Mouse (Mus musculus) inflammation-experienced regulatory T-cells (primary cell): ENCODE data around the gene Sin3b. TPM values are rescaled to one million over a fixed set of nuclear protein-coding genes. Genes with fewer than 3 reads are reported as not detected.

Source experiments
- polyA plus RNA-seq, 2 experiments: library from polyadenylated mRNA; unstranded; fragments of 100-300 nt; shearing (Covaris generic); gene quantifications; one replicate each; pipeline ENCODE4 v1.2.1; 2017

Sin3b gene
- polyA plus RNA-seq: 100 to 1,000 TPM; 184 to 188 TPM

DNA sequence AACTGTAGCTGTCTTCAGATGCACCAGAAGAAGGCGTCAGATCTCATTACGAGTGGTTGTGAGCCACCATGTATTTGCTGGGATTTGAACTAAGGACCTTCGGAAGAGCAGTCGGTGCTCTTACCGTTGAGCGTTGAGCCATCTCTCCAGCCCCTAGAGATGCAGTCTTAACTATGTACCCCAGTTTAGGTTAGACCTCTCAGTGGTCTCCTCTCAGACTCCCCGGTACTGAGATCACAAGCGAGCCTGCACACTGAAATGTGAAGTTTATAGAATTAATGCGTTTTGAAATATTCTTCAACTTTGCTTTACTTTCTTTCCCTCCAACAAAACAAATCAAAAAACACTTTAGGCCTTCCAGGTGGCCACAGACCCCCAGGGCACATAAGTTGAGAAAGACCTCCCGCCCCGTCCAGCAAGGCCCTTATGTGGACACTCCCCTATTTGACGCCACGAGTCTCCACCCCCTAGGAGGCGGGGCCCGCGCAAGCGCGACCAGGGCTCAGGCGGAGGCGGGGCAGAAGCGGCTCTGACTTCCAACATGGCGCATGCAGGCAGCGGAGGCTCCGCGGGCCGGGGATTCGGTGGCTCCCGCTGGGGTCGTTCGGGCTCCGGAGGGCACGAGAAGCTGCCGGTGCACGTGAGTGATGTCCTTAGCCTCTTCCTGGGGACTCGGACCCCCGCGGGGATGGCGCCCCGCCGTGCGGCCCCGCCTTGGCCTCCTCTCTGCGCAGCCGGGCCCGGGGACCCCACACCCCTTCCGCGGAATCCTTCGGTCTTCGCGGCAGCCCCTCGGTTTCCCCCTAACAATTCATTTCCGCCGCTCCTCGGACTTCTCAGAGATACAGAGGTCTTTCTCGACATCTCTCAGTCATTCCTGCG, at the start of gene Sin3b:
TSS of gene Sin3b (plus strand) at position 517 of the 882 bp plus-strand sequence.

DNA sequence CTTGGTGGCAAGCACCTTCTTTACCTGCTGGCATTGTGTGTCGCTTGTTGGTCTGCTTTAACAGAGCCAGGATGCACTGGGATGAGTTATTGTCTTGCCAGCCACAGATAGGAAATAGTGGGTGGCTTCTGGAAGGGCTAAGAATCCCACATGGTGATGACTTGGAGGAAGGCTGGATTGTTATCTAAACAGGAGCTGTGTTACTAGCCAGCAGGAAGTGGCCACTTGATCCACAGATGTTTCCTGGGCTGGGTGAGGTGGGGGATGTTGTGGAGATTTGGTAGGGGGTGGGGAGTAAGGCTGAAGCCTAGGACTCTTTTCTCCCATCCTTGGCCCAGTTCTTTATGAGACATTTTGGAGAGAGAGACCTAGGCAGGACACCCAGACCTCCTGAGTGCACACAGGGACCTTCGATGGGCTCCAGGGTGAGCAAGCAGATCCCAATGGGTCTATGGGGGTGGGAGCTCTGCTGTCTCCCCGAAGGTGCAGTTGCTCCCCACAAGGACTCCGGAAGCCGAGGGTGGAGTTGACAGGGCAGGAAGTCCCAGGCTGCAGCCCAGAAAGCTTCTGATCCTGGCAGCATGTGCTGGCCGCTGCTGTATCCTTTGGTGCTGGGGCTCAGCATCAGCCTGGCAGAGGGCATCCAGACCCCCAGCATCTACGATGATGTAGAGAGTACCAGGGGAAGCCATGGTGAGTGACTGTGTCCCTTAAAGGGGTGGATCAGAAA, 38.4 kb downstream of the Sin3b start, which contains the start of gene F2rl3:
TSS of gene F2rl3 (plus strand) at position 559 of the 730 bp plus-strand sequence.

Other genes with a start within 250 kb of the Sin3b start
- gene Cherp, start 248.1 kb upstream of the Sin3b start, polyA plus RNA-seq: 10 to 100 TPM; 90.4 to 97.2 TPM
- gene Slc35e1, start 230.7 kb upstream of the Sin3b start, polyA plus RNA-seq: 10 to 100 TPM; 53.1 to 66.2 TPM
- 10 to 100 TPM; 14.0 to 16.1 TPM for gene Med26, start 175.0 kb upstream of the Sin3b start, polyA plus RNA-seq
- 10 to 100 TPM; 45.8 to 51.3 TPM for gene Smim7, start 152.2 kb upstream of the Sin3b start, polyA plus RNA-seq
- 1 to 10 TPM; 1.4 to 4.2 TPM for gene Tmem38a, start 151.2 kb upstream of the Sin3b start, polyA plus RNA-seq
- under 1 TPM; 0.02 to 0.29 TPM for gene Nwd1, start 76.6 kb upstream of the Sin3b start, polyA plus RNA-seq
- gene F2rl3, start 38.6 kb downstream of the Sin3b start, polyA plus RNA-seq: 10 to 100 TPM in 1 of 2 experiments, 1 to 10 TPM in 1; 9.1 to 12.9 TPM